Mouse (Mus musculus): ENCODE measurements around the gene Shb.

Shb gene

DNA sequence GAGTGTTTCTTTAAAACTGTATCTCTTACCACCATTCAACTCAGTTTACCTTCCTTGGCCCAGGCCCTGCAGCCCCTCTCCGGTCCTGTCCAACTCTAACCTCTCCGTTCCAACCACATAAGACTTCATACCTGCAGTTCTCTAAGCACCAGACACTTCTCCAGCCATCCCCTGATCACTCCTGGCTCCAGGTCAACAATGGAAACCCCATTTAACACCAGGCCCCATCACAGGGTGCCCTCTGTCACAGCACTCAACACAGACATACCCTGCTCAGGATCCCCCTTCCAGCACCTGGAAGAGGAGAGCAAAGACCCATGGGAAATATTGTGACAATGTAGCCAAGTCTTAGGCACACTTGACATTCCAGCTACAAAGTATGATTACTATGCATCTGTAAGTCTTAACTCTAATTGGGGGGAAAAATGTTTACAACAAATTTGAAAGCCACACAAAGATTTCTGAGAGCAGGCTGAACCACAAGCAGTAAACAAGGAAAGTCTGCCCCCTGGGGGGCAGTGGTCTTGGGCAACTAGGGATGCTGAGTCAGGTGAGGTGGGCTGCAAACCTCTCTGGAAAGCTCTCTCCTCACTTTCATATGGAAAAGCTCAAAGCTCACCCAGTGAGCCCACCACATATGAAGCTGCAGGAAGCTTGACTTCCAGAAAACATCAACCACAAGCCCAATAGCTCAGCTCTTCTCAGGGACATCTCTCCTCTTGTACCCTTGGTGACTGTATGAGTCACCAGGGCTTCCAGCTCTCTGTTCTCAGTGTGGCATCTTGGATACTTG is 4.5 kb downstream of the Shb start:
- no peak for DNase-seq

DNA sequence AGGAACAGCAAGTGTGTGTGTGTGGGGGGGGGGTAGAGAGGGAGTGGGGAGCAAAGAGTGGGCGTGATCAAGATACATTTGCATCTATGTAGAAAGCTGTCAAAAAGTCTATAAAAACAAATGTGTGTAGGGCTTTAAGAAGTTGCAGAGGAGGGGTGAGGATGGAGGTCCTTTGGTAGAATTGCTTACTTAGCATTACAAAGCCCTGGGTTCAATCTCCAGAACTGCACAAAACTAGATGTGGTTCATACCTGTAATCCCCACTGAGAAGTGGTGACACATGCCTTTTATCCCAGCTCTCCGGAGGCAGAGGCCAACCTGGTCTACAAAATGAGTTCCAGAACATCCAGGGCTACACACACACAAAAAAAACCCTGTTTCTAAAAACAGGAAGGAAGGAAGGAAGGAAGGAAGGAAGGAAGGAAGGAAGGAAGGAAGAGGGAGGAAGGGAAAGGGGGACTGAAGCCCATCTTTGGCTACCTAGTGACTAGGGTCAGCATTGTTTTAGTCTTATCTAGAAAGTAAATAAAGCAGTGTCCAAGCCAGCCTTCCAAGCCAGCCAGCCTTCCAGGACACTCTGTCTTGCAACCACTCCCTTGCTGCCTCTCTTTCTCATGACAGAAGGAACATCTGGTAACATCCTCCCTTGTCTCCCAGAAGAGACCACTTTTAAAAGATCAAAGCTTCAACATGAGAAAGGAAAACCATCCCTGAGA is 5.3 kb downstream of the Shb start:
- DNase-seq: no peak

DNA sequence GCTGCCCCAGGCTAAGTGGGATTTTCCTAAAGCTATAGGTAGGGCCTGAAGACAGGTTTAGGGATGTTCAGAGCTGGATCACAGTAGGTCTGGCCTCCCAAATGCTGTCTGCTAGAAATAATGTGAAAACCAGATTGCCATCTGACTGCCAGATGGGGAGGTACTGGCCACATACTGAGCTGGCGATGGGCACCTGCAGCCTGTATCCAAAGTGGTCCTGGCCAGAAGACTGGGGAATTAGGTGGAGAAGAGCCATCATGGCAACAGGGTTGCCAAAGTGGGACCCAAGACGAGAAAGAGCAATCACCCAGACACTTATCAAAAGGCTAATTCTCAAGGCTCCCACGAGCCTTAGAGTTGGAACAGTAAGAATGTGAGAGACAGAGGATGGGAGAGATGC is 6.1 kb downstream of the Shb start:
- DNase-seq: no peak

DNA sequence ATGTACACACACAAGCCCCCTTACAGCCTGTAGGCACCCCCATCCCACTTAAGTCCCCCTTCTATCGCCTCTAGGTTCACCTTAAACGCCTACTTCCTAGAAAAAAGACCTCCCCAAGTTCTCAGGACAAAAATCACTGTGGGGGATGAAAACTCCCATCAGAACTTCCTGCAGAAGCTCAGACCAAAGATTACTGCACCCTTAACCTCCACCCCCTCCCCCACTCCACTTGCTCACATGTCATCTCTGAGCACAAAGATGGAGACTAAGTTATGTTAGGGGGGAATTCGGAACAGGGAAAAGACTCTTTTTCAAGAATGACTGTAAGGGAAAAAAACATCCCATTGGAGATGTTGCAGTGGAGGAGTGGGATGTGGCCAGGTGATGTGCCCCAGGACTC is 6.7 kb downstream of the Shb start:
- no peak for DNase-seq

DNA sequence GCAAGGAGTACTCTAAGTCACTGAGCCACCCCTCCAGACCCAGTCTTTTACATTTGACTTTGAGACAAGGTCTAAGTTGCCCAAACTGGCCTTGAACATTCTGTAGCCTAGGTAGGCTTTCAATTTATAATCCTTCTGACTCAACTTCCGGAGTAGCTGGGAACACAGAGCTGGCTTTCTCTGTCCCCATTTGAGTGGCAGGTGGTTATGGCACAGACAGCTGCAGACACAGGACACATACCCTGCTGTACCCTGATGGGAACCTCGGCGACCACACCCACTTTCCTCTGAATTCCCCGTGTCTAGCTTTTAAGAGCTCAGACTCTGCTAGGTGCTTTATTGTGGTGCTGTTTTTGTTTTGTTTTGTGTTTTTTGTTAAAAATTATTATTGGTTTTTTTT is 7.7 kb downstream of the Shb start:
- DNase-seq: no peak

DNA sequence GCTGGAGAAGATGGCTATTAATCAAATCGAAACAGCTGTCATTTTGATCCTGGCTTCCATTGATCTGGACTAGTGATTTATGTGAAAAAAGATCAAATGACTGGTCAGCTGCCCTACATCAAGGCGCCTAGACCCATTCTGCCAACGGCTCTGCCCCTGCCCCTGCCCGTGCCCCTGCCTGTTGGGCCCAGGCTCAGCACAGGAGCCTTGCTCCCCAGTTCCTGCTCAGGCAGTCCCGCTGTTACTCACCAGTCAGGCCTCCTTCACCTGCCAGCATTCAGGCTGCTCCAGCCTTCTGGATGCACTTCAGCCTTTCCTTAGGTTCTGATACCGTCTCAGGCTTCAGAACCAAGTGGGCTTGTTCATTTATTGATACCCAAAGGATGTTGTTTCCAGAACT is 8.9 kb downstream of the Shb start:
- no peak for DNase-seq

- no peak for DNase-seq
These were observed 9.3 kb downstream of the Shb start for GRCm38 (mm10) chr4:45522956-45523355.

DNA sequence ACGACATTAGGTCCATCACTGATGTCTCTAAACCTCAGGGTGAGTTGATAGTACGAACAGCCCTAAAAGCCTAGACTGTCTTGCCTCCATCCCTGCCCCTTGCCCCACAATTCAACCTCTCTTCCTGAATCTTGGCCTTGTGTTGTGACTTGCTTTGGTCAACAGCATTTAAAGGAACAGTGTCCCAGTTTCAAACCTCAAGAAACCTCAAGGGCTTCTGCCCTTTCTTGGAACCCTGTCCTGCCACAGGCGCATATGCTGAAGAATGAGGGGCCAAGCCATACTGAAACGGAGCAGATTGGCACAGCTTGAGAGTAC is 9.7 kb downstream of the Shb start:
- DNase-seq: no peak

DNA sequence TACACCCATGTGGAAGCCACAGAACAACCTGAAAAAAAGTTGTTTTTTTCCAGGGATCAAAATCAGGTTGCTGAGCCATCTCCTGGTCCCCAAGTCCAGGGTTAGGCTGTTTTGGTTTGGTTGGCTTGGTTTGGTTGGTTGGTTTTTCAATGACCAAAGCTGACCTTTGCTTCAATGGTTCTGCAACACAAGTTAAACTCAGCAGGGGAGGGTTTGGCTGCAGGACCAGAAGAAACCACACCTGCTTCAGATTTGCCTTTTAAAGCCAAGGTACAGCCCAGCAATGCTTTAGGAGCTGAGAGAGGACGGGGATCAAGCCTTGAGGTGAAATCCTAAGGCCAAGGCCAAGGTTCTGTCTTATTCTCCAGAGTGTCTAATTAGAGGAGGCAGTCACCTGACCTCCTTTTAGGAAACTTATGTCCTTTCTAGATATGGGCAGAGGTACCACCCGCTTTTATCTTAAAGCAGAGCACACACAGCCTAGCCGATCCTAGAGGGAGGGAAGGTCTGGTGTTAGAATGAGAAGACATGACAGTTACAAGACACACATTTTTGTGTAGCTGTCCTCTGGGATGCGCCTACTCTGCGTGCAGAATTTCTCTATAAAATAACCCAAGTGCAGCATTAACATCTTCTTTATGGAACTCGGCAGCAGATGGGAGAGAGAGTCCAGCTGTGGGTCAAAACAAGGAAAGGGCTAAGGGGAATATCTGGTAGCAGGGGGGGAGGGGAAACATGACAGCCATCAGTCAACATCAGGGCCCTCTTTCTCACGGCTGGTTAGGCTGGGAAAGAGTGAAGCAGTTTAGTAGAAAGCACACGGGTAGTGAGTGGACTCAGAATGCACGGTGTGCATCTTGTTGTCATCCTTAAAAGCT is 10.3 kb downstream of the Shb start:
- DNase-seq: no peak

DNA sequence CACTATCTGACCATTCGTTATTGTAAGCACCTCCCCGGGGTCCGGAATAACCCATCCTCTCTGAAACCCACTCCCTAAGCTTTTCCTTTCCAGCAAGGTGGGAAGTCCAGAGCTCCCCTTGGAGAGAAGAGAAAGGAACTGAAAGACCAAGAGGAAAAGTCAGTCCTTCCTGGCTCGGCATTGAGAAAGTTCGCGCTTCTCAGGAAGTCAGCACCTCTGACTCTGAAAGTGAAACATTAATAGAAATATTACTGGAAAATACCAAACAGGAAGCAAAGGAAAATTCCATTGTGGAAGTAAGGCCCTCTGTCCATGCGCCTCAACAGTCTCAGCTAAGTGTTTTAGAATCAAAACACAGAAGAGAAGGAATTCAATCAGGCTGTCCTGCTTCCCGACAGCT is 11.9 kb downstream of the Shb start:
- DNase-seq: no peak

DNA sequence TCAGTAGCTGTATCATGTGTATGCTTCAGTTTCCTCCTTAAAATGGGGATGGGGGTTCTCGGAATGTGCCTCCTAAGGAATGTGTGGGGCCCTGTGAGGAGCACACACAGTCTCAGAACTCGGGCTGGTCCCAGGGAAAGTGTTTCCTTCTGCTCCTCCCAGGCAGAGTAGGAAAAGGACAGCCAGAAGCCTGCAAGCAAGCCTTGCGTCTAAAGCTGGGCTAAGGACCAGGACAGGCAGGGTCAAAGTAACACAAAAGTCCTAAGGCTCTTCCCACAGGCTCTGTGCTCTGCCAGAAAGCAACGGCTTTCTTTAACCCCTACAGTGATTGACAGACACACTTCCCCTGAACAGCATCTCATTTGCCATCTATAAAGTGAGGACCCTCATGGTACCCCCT is 14.9 kb downstream of the Shb start:
- no peak for DNase-seq

GRCm38 (mm10) chr4:45515894-45516293 is 16.4 kb downstream of the Shb start:
- DNase-seq: no peak

DNA sequence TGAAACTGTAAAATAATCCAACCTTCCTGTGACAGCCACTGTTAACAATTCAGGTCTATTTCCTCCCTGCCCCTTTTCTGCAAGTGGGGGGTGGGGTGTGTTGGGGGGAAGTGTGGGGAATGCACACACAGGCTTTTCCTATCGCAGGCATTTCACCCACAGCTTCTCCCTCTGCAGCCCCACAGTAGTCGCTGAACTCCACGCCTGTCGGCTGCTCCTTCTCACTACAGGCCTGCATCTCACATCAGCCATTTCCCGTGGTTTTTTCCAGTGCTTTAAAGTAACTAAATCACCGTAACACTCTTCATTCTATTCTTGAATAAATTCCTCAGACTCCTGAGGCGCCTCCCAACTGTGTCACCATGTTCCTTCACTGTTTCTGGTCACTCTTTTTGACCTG is 17.9 kb downstream of the Shb start:
- no peak for DNase-seq

DNA sequence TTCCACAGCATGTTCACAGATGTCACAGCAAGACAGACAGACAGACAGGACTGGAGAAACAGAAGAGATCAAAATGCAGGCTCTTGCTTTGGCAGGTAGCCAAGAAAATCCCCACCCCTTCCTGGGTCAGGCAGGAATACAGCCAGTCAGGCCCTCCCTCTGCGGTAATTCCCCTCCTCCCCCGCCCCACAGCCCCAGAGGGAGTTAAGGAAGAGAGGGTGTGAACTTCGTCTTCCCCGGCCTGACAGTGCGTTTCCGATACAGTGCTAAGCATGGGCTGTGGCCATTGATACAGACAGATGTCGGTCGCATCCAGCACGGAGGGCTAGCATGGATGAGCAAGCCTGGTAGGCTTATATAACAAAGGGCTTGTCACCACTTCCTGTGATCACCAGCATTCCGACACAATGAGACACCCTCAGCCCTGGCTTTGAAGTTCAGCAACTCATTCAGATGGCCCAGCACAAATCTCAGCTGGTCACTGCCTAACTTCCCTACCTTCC is 18.4 kb downstream of the Shb start:
- no peak for DNase-seq

- DNase-seq: no peak
These were observed 18.9 kb downstream of the Shb start for GRCm38 (mm10) chr4:45513340-45513739.

DNA sequence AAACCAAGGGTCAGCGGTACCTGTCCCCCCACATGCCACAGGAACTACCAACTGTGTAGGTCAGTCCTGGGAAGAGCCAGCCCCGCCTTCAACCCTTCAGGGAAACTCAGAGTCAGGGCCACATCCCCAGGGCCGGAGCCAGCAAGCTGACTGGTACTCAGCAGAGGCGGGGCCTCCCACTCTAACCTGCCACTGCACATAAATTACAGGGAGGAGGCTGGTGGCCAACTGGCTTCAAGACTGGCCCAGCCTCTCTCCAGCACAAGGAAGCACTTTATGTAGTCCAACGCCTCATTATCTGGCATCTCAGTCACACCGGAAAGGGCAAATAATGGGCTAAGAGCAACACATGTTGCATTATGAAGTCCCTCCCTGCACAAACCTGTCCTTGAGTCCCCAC is 22.1 kb downstream of the Shb start:
- no peak for DNase-seq

DNA sequence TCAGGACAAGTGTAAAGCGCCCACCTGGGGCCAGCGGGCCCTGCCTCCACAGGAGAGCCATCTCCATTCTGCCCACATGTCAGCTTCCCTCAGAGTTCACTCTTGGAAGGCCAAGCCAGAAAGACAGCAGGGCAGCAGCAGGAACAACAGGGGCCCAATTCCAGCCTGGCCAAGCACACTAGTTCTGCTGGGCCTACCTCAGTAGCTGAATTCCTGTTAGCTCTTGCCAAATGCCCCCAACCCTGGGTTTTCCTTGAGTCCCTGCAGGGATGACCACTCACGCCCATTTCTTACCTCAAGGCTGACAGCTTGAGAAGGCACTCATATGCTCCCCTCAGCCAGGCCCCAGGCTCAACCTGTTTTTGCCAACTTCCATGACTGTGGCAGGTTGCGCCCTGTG is 22.9 kb downstream of the Shb start:
- no peak for DNase-seq

DNA sequence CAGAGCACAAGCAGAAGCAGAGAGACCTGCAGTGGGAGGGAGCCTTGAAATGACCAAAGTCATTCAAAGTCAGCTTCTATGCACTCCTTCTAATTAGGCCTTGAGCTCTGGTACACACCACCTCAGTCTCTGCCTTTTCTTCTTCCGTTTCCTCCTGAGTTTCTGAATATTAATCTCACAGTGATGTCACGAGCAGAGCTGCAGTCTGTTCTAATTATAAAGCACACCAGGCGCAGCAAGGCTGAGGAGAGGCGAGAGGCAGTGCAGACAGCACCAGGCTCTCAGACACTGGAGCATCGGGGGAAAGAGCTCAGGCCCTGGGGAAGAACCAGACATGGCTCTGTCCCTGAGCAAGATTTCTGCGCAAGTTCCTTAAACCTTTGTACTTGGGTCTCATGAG is 23.8 kb downstream of the Shb start:
- DNase-seq: no peak

- no peak for DNase-seq
These were observed 24.8 kb downstream of the Shb start for GRCm38 (mm10) chr4:45507476-45507875.

GRCm38 (mm10) chr4:45507039-45507438 is 25.2 kb downstream of the Shb start:
- DNase-seq: no peak

DNA sequence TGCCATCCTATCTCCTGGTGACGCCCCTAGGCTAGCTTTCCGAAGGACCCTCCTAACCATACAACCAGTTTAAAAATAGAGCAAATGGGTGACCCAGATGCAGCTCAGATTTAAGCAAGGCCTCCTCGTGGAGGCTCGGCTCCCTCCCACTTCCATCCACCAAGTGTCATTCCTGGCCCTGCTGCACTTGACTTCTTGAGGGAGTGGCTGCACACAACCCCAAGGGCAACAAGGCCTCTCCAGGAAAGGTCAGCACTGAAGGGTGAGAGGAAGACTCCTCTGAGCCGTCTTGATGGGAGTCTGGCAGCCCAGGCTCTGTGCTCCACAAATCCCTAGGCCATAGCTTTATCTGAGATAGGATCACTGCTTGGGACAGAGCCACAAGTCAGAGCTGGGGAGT is 25.7 kb downstream of the Shb start:
- no peak for DNase-seq

GRCm38 (mm10) chr4:45505671-45506070 is 26.6 kb downstream of the Shb start:
- no peak for DNase-seq

DNA sequence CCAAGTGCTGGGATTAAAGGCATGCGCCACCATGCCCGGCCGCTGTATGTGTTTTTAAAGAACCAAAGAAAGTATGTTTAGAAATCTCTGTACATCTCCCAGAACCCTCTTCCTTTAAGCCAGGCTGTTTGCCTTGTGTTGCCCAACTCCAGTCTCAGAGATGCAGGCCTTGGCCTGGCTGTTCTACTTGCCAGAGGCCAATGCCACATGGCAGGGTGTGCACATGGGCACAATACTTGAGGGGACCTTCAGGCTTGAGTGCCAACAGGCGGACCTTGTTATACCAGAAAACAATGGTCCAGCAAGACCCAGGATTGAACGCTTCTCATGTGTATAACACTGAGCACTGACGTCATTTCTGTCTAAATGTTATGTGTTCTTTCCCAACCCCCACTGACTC is 27.1 kb downstream of the Shb start:
- DNase-seq: no peak

- DNase-seq: no peak
These were observed 28.5 kb downstream of the Shb start for GRCm38 (mm10) chr4:45503816-45504215.
